In the genomic region with DNA sequence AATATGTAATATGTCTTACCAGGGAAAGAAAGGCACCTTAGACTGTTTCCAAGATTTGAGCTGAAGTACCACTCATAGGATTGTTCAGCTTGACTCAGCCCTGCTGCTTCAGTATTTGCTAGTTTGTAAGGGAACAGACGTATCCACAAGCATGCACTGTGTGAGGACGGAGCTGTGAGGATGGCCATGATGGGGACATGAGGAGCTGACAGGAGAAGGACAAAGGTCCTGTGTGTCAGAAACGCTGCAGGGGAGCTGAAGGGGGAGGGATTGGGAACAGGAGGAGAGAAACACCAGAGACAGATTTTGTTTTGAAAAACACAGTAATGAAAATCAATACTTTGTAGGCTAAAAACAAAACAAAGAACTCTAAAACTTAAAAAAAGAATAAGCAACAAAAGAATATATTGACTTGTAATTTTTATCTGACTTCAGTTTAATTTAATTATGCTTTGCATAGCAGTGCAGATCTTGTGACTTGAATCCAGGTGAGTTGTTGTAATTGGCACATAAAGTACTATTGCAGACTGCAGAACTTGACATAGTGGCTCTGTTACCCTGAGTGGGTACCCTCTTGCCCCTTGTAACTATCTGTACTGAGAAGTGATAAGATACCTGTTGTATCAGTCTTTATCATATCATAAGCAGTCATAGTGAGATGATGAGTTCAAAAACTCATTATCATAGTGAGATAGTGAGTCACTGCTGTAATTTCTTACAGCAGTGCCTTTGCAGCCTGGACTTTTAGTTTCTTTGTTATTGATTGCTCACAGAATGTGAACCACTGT, we compare ENCODE assay signal across 25 mouse cellular contexts. TPM values are rescaled to one million over a fixed set of nuclear protein-coding genes. Genes with fewer than 3 reads are reported as not detected.
DNase-seq lines count a peak whose midpoint lies in the region; ATAC-seq and TF ChIP-seq lines count a peak whose summit lies in the region.
"Had no signal": no experiment of that assay in that cellular context is flagged by ENCODE, and none has a peak within 500 bp of the region (broad histone marks: within the 10 kb centered on the region; RNA-seq: fewer than 3 reads in every experiment).

No protein-coding gene starts in this region.

- 66% methylated on average over 3 of the region's 3 CpGs for WGBS in kidney, embryonic 14.5 days
- WGBS in liver, postnatal 0 days (ENCODE audit: insufficient replicate concordance), result 46% methylated on average over 3 of the region's 3 CpGs

- DNase-seq in adrenal gland, adult (ENCODE audit: inconsistent age in 2 of 2, low spot score in 1 of 2), result peak; percentile 63 to 78
- no peak for DNase-seq in adrenal gland, postnatal 4 days (ENCODE audit: low spot score in 2 of 2)
- peak; percentile 36 for DNase-seq in kidney, adult 9 months
- DNase-seq in brain, adult 2 months (ENCODE audit: low read depth, low spot score), result peak; percentile 22
- no peak for DNase-seq in liver, postnatal 0 days
- no peak for DNase-seq in retina, postnatal 1 day
- DNase-seq in Muller cell, postnatal 12 days (ENCODE audit: inconsistent ontology term), result no peak
- DNase-seq: cerebellum, adult 2 months; heart, adult 11 months; heart, postnatal 36 days; kidney, adult 8-10 months; lung, postnatal 10 days; right cerebral cortex, postnatal 4 days; thymus, postnatal 25 days had no signal

- H3K9me3 ChIP-seq in kidney, embryonic 14.5 days (ENCODE audit: control insufficient read depth, low read length), result no peaks in the 10 kb centered on the region
- no peaks in the 10 kb centered on the region for H3K9me3 ChIP-seq in liver, postnatal 0 days (ENCODE audit: low read length)
- H3K9me3 ChIP-seq: embryonic facial prominence, embryonic 12.5 days; forebrain, embryonic 13.5 days; G1E; heart, embryonic 12.5 days; hindbrain, embryonic 15.5 days; limb, embryonic 10.5 days; liver, embryonic 15.5 days; midbrain, embryonic 10.5 days had no signal

- no peak overlapping the region for H3K9ac ChIP-seq in kidney, embryonic 14.5 days (ENCODE audit: low read depth, low read length)
- no peak overlapping the region for H3K9ac ChIP-seq in liver, postnatal 0 days (replicated peaks)
- H3K9ac ChIP-seq: embryonic facial prominence, embryonic 12.5 days; forebrain, embryonic 13.5 days; heart, embryonic 12.5 days; hindbrain, embryonic 15.5 days; liver, embryonic 15.5 days had no signal

- TF ChIP-seq EP300 in liver, postnatal 0 days (IDR thresholded peaks at IDR 0.05; ENCODE audit: low read depth), result no peak

- no peaks in the 10 kb centered on the region for H3K27me3 ChIP-seq in kidney, embryonic 14.5 days (ENCODE audit: control insufficient read depth, insufficient read depth, low read length)
- H3K27me3 ChIP-seq in liver, postnatal 0 days (ENCODE audit: insufficient read depth, low read length), result no peaks in the 10 kb centered on the region
- H3K27me3 ChIP-seq: embryonic facial prominence, embryonic 12.5 days; forebrain, embryonic 13.5 days; heart, embryonic 12.5 days; hindbrain, embryonic 15.5 days; liver, embryonic 15.5 days had no signal

- H3K27ac ChIP-seq in kidney, embryonic 14.5 days (ENCODE audit: low read depth, low read length), result no peak overlapping the region
- H3K27ac ChIP-seq in liver, postnatal 0 days (ENCODE audit: low read depth), result peak overlapping the region; percentile 49
- H3K27ac ChIP-seq: embryonic facial prominence, embryonic 12.5 days; forebrain, embryonic 13.5 days; hindbrain, embryonic 15.5 days; limb, embryonic 10.5 days; midbrain, embryonic 10.5 days; stomach, postnatal 0 days had no signal

- H3K4me3 ChIP-seq in kidney, embryonic 14.5 days (ENCODE audit: low read length), result no peak overlapping the region
- H3K4me3 ChIP-seq in liver, postnatal 0 days (ENCODE audit: low read depth, low read length), result no peak overlapping the region
- H3K4me3 ChIP-seq: embryonic facial prominence, embryonic 12.5 days; erythroblast, embryonic 14.5 days; forebrain, embryonic 13.5 days; heart, embryonic 12.5 days; hindbrain, embryonic 15.5 days; limb, embryonic 10.5 days; liver, embryonic 15.5 days; midbrain, embryonic 10.5 days had no signal

- ATAC-seq in kidney, embryonic 14.5 days (ENCODE audit: low FRiP score, low TSS enrichment), result no peak
- ATAC-seq in liver, postnatal 0 days, result peak; percentile 38; the same call in 1 of the 2 replicates
- ATAC-seq: forebrain, embryonic 13.5 days had no signal

- H3K4me2 ChIP-seq in kidney, embryonic 14.5 days (replicated peaks; ENCODE audit: low read depth, low read length), result no peak overlapping the region
- H3K4me2 ChIP-seq in liver, postnatal 0 days (ENCODE audit: low read depth, low read length), result peak overlapping the region; percentile 33
- H3K4me2 ChIP-seq: embryonic facial prominence, embryonic 12.5 days; forebrain, embryonic 13.5 days; heart, embryonic 12.5 days; hindbrain, embryonic 15.5 days had no signal

- no peaks in the 10 kb centered on the region for H3K36me3 ChIP-seq in kidney, embryonic 14.5 days (ENCODE audit: control insufficient read depth, insufficient read depth, low read length)
- H3K36me3 ChIP-seq in liver, postnatal 0 days (replicated peaks; ENCODE audit: insufficient read depth, low read length), result peaks cover 28% of the 10 kb centered on the region
- H3K36me3 ChIP-seq: embryonic facial prominence, embryonic 12.5 days; limb, embryonic 10.5 days; midbrain, embryonic 10.5 days had no signal

- no peaks in the 10 kb centered on the region for H3K4me1 ChIP-seq in kidney, embryonic 14.5 days (ENCODE audit: control insufficient read depth, insufficient read depth, low read length)
- H3K4me1 ChIP-seq in liver, postnatal 0 days (ENCODE audit: insufficient read depth), result peaks cover 29% of the 10 kb centered on the region
- H3K4me1 ChIP-seq: embryonic facial prominence, embryonic 12.5 days; limb, embryonic 10.5 days had no signal

- no peak for TF ChIP-seq CTCF in liver, postnatal 0 days (IDR thresholded peaks at IDR 0.05; ENCODE audit: low read depth)

RNA-seq across cellular contexts. Expression of gene Gclm, which starts 7.3 kb away (rescaled TPM):
- total RNA-seq in adrenal gland, postnatal 4 days (2021), result 10 to 100 TPM; 74.6 to 88.1 TPM
- 67.9 and 76.2 TPM in 2 replicates for polyA plus RNA-seq in kidney, embryonic 14.5 days (2014; fragmentation: Nextera tagmentation; extraction: Ambion mirVana)
- 391 and 407 TPM in 2 replicates for polyA plus RNA-seq in liver, postnatal 0 days (2015; fragmentation: Nextera tagmentation; extraction: Ambion mirVana)

RNA-seq across cellular contexts. Expression of gene Dnttip2, which starts 21.5 kb away (rescaled TPM):
- 10 to 100 TPM; 47.4 to 52.4 TPM for total RNA-seq in adrenal gland, postnatal 4 days (2021)
- 82.3 and 85.5 TPM in 2 replicates for polyA plus RNA-seq in kidney, embryonic 14.5 days (2014; fragmentation: Nextera tagmentation; extraction: Ambion mirVana)
- polyA plus RNA-seq in liver, postnatal 0 days (2015; fragmentation: Nextera tagmentation; extraction: Ambion mirVana), result 23.8 and 25.3 TPM in 2 replicates

RNA-seq across cellular contexts. Expression of gene Bcar3, which starts 41.3 kb away (rescaled TPM):
- 10 to 100 TPM; 47.6 to 54.2 TPM for total RNA-seq in adrenal gland, postnatal 4 days (2021)
- polyA plus RNA-seq in kidney, embryonic 14.5 days (2014; fragmentation: Nextera tagmentation; extraction: Ambion mirVana), result 9.6 and 13.7 TPM in 2 replicates
- polyA plus RNA-seq in liver, postnatal 0 days (2015; fragmentation: Nextera tagmentation; extraction: Ambion mirVana), result 11.2 and 12.6 TPM in 2 replicates
- polyA plus RNA-seq: erythroblast, embryonic 14.5 days; G1E had no signal

Comparison
In these comparisons a context has a peak if more than half of its experiments do, and no peak if none do; other contexts are left out.
1. DNase-seq: peak in adrenal gland, adult (2 of 2), kidney, adult 9 months (single experiment) and brain, adult 2 months (single experiment); none in adrenal gland, postnatal 4 days (0 of 2), liver, postnatal 0 days (single experiment), retina, postnatal 1 day (single experiment) and Muller cell, postnatal 12 days (single experiment).